Mouse (Mus musculus) thymus, postnatal 36 days (tissue): ENCODE data around the gene Gjc2.

Experiments used
- DNase-seq, 2 experiments: peaks; one replicate each; pipeline ENCODE4 v3.0.0; 2022; ENCODE audit warnings: mixed read lengths in 2 of 2

Gene Gjc2

DNA sequence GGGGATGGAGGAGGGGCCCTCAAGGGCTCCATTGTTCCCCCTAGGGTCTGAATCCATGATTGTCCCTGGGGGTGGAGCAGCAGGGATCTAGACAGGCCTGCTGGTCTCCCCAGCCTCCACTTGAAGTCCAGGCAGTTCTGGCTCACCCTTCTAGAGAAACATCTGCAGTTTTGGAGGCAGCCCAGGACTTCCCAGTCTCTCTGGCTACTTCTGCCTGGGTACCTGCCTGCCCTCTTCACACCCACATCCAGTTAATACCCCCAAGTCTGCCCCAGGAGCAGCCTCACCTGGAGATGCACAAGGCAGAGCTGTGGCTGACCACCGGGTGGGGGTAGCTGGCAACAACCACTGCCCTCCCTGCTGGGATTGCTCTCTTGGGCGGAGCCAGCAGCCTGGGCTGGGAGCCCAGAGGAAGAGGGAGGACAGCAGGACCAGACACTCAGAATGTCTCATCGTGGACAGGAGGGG, at the start of gene Gjc2:
Gene Gjc2 (minus strand): TSS at position 350 of the 468 bp plus-strand sequence.
- no peak for DNase-seq

DNA sequence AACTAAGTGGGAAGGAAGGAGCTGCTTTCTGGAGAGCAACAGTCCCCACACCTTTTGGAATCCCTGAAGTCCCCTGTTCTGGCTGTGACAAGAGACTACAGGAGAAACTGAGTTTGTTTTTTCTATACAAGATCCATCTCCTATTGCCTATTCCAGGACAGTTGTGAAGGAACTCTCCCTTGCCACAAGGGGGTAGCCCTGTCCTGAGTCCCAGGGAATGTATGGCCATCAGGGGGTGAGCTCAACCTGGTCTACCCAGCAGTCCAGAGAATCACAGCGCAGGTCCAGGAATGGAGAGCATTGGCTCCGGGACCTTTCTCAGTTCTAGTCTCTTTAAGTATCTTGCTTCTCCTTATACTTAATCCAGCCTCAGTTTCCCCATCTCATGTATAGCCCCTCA, 49.8 kb upstream of the Gjc2 start:
- DNase-seq = no peak

DNA sequence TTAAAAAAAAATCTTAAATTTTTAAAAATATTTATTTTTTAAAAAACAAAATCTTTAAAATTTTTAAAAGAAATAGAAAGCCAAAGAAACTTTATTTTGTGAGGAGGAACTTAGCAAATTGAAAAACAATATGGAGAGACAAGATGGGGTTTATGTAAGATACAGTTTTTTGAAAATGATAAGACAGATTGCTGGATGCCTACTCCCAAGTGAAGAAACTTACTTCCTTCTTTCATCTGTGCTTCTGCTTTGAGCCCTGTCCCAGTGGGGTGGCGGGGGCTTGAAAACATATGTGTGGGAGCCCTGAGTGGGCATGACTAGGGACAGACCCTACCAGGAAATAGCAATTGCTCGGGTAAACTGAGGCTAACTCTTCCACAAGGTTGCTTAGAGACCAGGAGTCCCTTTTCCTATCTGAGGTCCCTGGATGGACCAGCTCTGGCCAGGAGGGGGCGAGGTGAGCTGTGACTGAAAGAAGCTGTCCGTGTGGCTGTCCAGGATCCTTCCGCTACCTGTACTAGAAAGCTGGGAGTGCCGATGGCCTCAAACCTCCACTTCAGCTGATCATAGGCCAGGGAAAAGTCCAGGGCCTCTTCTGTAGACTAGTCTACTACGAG, 47.2 kb upstream of the Gjc2 start:
- peak; percentile 60 to 62 for DNase-seq

DNA sequence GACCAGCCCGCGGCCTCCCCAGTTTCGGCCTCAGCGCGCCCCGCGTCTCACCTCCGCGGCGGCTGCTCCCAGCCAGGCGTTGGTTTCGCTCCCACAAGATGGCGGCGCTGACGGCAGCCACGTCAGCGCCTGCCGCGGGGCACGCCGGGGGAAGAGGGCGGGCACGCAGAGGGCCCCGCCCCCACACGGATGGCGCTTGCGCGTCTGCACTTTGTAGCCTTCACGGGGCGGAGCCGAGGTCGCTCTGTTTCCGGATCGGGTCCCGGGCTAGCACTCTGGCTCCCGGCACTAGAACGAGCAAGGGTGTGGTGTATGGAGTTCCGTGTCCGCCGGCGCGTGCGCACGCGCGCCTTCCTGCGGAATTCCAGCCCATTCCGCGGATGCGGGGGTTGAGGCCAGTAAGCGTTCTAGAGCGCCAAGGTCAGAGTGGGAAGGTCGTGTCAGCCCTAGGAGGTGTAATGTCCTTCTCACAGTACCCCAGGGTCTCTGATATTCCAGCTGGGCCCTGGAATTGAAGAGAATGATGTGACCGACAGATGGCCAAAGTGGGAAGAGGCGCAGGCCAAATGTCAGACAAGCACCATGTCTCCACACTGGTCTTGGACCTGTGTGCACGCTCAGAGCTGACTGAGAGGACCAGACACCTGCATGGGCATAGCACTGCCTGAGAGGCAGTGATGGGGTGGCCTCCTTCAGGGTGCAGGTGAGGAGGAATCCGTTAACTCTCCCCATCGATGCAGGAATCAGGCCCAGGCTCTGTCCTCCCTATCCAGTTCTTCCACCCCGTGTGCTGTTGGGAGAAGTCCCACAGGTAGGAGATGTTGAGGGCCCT, 45.3 kb upstream of the Gjc2 start, which contains the start of gene Arf1:
Gene Arf1 (minus strand): TSS at position 149 of the 832 bp plus-strand sequence.
- DNase-seq = peak; percentile 97 to 98

DNA sequence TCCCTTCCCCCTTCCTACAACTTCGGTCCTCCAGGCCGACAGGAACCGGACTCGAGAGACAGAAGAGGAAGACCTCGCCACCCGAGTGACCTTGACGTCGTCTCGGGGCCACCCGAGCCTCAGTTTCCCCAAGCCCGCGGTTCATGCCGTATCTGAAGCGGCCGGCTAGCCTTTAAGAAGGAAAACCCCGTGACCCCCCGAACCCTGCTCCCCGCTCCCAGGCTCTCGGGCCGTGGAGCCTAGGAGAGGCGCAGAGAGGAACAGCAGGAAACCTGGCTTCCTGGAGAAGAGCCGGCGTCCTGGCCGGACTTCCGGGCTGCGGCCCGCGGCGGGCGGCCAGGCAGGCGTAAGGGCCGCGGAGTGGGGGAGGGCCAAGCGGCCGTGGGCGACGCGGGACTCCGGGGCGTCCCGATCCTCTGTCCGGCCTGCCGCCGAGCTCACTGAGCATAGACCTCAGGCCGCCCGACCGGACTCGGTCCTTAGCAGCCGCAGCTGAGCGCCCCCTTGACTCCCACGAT, 44.6 kb upstream of the Gjc2 start:
- DNase-seq = peak in 1 of 2 experiments; percentile 29

DNA sequence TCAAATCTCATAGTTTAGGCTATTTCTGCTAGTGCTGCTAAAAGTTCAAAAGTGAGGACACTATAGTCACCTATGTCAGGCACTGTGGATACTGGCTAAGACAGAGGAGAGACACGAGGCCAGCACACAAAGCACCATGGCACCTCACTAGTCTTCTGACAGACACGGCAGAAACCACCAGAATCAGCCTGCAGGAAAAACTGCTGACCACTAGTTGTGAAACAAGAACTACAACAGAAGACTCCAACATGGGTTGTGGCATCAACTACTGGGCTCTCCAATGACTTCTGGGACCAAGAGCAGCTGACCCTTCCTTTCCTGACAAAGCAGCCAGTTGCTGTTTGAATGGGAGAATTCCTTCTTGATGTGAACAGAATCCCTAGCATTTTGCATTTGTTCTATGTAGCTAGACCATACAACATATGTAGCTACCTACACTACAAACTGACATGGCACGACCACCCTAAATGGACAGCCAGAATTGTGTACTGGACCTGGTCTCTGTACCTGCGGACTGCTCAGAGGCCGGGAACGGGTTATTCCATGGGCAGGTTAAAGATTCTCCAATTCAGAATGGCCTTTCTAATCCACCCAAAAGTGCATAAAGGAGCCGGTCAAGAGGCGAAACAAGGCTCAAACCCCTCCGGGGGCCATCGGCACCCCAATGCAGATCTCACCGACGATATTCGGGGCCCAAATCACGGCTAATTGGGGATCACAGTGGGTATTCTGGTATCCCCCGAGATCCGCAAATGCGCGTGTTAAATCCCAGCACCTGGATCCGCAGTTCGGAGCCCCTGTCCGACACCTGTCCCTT, 44.0 kb upstream of the Gjc2 start:
- no peak for DNase-seq

DNA sequence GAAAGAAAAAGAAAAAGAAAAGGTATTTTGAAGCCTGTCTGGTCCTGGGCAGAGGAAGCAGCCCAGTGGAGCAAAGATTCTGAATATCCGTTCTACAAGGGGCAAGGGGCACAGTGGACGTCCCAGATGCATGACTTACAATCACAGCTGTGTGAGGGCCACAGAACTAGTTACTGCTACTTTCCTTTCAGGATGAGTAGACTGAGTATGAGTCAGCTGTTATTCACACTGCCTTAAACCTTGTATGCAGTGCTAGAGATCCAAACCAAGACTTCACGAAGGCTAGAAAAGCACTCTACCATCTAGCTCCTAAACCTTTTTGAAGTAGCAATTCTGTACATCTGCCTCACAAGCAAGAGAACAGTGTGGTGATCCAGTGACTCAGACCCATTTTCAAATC, 43.2 kb upstream of the Gjc2 start:
- no peak for DNase-seq

DNA sequence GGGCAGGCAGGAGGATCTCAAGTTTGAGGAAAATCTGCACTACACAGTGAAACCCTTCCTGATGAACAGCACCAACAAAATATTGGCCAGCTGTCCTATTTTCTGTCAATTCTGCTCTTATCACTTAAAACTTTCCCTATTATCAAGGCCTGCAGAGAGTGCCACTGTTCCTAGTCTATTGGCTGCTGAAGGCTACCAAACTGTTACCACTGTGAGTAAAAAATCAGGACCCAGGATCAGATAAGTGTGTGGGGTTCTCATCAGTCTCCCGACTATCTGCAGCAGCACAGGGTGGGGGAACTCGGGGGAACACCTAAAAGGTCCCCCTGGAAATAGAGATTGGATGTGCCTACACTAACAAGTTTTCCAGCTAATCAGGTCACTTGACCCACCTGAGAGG, 42.2 kb upstream of the Gjc2 start:
- DNase-seq = no peak

DNA sequence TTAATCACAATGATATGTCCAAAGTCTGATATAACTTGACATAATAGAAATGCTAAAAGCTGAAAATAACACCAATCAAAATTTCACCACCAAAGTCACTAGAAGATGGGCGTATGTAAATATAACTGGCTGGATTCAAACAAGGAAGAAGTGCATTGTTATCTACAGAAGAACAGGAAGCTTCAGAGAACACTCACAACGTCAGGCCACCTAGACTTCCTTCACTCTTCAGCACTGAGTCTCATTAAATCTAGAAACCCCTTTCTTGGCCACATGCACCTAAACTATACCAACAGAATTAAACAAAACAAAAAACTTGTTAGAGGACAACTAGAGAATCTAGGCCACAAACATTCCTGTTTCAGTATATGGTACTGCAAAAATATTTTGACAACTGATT, 41.5 kb upstream of the Gjc2 start:
- no peak for DNase-seq

DNA sequence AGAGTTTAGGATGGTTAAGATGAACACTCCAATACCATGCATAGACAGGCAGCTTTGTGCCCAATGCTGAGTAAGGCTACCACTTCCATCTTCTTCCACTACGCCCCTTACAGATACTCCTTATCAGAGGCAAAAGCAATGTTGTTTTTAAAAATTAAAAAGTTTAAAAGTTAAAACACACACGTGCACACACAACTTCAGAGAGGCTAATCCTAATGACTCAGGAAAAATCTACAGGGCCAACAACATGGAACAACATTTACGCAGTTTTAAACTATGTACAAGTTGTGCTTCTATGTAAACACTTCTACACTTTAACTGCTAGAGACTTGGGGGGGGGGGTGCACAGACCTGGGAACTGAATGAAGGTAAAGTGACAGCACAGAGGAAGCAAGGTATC, 41.0 kb upstream of the Gjc2 start:
- no peak for DNase-seq

DNA sequence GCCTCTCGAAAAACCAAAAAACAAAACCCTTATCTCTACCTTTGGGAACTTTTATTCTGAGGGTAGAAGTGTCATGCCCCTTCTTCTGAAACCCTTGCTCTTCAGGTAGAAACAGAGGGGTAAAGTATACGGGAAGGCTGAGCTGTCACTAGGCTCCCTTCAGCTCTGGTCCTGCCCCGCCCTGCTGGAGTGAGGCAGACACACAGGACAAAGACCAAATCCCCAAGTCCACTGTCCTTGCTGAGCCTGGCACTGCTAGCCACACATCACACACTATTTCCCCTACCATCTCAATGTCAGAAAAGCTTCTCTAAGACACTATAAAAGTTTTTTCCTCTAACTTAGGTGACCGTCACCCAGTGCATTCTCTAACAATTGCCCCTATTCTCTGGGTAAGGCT, 39.3 kb upstream of the Gjc2 start:
- DNase-seq = no peak

DNA sequence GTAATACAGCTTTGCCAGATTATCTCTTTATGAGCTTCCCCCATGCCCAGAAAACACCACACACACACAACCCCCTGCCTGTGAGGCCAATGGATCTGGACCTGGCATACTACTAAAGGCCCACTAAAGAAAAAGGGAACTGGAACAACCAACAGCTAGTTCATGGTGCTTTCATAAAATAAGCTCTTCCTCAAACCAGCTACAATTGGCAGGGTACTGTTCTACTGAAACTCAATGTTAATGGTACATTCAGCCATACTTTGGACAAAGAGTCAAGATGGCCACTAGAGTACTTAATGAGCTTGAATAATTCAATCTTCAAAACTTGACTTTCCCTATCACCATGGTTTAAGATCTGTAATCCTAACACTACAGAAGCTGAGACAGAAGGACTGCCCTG, 38.6 kb upstream of the Gjc2 start:
- DNase-seq = no peak

DNA sequence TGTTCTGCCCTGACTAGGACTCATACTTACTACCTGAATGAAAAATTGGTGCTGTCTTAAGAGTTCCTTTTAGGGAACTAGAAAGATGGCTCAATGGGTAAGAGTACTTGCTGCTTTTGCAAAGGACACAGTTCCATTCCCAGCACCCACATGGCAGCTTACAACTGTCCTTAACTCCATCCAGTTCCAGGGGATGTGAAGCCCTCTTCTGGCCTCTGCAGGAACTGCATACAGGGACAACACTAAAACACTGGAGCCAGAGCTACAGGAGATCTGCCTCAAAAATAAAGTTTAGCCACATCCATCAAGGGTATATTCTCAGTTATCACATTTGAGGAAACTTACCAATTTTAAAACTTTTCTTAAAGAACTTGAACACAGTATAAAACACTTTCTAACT, 36.1 kb upstream of the Gjc2 start:
- peak; percentile 48 to 49 for DNase-seq

DNA sequence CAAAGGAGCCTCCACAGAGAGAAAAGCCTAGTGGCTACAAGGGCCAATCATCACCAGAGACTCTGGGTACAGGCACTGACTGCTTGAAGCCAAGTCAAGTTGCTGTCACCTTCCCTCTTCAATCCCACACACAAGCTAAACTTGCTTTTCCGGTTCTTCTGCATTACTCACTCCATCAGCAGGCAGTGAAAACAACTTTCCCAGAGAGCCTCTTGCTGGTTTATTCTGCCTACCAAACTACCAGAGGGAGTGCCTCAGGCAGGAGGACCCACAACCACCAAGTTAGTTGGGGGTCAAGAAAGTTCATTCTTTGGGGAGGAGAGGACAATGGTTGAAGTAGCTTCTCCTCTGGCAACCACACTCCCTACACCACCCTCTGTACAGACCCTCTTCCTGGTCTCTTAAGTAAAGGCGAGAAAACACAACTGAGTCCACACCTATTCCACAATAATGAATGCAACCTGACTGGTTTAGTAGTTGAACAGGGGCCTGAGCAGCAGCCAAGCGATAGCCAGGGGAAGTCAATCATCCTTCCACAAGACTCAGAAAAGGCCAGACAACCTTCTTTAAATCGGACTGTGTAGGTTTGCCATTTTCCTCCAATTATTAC, 35.5 kb upstream of the Gjc2 start:
- DNase-seq = no peak

DNA sequence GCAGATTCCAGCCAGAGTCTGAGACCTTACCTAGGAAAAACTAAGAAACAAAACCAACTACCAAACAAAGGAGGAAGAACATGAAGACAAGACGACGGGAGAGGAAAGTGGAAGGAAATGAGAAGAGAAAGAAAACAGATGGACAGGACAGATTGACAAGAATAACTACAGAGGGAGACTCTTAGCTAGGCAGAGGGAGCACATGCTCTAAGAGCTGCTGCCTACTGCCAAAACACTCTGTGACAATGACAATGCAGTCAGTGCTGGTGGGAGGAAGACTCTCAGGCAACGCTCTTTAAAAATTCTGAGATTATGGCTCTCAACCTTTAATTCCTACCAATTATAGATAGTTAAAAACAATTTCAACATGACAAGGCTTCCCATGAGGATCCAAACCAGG, 33.9 kb upstream of the Gjc2 start:
- no peak for DNase-seq

DNA sequence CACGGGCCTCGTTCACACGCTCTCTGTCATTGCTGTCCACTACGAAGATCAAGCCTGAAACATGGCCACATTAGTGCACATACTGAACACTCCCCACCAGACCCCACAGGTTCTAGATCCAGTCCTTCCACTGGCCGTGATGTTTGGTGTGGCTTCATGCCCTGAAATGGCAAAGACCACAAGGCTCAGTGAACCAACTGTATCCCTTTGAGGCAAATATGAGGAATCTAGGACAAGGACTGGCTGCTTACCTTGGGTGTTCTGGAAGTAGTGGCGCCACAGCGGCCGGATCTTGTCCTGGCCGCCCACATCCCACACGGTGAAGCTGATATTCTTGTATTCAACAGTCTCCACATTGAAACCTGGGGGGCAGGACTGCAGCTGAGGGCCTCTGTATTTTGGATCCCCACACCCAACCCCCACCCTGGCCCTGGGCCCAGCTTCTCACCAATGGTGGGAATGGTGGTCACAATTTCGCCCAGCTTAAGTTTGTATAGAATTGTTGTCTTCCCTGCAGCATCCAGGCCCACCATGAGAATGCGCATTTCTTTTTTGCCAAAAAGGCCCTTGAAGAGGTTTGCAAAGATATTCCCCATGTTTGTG, 30.0 kb upstream of the Gjc2 start:
- DNase-seq = no peak

DNA sequence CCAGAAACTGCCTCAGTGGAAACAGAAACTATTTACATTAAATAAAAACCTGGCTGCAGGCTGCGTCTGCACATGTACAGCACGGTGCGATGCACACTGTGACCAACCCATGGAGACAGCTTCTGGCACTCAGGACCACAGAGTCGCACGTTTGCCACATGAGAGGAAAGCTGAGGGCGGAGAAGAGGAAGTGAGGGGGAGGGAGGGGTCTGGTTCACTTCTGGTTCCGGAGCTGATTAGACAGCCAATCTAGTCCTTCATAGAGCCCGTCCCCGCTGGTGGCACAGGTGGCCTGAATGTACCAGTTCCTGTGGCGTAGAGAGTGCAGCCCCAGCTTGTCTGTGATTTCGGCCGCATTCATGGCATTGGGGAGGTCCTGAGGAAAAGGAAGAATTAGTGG, 29.3 kb upstream of the Gjc2 start:
- DNase-seq = peak; percentile 50 to 57

DNA sequence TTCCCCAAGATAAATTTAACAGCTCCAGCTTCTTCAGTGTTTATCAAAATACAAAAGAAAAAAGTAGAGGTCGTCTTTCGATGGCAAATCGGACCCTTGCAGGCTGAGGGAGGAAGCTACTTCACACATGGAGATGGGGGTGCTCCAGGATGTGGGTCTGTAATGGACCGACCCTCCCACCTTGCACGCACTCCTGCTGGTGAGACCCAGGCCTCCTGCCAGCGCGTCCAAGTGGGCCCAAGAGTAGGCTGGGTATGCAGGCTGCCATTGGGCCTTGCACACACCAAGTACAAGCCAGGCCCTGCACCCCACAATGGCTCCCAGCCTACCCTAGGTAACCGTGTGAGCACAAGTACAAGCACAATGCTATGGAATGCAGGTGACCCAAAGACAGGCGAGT, 28.5 kb upstream of the Gjc2 start:
- peak in 1 of 2 experiments; percentile 19 for DNase-seq

DNA sequence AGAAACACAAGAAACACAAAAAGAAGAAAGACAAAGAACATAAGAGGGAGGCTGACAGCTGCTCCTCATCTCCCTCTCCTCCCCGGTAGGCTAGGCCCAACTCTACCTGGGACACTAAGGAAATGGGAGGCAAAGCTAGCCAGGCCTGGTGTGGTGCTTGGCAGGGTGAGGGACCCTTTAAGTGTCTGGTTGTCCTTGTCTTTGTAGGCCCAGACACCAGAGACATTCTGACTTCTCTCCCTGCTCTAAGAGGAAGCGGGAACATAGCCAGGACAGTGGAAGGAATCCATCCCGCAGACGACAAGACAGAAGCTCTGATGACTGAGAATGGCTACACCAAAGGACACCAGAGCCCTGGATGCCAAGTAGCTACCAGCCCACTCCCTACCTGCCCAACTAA, 27.0 kb upstream of the Gjc2 start:
- no peak for DNase-seq

DNA sequence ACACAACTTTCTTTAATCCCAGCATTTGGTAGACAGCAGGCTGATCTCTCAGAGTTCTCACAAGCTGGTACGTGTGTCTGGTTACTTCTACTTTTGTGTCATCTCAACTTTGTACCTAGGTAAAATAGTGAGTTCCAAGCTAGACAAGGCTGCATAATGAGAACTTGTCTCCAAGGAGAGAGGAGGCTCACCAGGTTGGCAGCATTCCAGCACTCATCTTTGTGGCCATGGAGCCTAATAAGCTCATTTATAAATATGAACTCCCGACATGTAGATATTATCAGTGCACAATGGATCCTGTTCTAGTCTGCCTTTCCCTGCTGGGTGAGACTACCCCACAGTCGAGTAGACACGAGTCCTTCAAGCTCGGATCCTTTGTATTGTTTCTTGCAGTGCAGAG, 26.6 kb upstream of the Gjc2 start:
- DNase-seq = no peak

DNA sequence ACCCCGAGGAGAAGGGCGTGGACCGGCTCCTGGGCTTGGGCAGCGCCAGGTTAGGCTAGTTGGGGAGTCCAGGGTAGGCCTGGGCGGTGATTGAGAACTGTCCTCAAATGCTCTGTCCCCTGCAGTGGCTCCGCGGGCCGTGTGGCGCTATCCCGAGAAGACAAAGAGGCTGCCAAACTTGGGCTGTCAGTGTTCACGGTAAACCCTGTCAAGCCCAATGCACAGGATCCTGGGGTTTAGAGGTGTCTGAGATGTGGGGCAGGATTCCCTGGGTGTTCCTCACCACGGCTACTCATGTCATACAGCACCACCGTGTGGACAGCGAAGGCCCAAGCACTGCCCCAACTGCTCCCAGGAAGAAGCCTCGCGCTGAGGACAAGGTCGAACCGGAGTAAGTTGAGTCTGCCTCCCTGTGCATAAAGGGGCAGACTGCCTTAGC, 26.0 kb upstream of the Gjc2 start:
- peak; percentile 41 to 53 for DNase-seq

DNA sequence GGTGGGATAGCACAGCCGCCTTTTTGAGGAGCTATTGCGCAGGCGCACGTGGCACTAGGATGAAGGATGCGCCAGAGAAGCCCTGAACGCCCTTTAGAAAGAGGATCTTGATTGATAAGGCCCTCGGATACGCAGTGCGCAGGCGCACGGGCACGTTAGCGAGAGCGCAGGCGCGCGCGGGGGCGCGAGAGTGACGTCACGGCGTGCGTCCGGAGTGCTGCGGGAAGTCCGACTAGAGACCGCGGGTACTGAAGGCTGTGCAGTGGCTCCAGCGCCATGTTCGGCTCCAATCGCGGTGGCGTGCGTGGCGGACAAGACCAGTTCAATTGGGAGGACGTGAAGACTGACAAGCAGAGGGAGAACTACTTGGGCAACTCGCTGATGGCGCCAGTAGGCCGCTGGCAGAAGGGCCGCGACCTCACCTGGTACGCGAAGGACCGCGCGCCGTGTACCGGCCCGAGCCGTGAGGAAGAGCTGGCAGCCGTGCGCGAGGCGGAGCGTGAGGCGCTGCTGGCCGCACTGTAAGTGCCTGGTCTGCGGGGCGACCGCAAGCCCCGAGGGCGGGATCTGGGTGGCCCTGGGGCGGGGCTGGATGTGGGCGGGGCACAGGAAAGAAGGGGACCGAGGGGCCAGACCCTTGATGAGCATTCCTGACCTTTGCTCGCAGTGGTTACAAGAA, 25.3 kb upstream of the Gjc2 start, which contains the start of gene 2310033P09Rik:
Gene 2310033P09Rik (plus strand): TSS at position 169 of the 679 bp plus-strand sequence.
- peak; percentile 90 to 92 for DNase-seq
